Mouse (Mus musculus) mature B cell (primary cell): ENCODE measurements around the gene Nectin2.

ENCODE experiments used
- in situ Hi-C: fragments of 300-500 bp; cut with MboI; formaldehyde crosslinking; loops from 2 replicates; pipeline ENCODE4 v1.14.3; 2019

The Nectin2 gene

GRCm38 (mm10) chr7:19769434-19770374 lies 19.4 kb upstream of the Nectin2 start:
- in situ Hi-C loops = no loop called here

GRCm38 (mm10) chr7:19769001-19769400 lies 18.7 kb upstream of the Nectin2 start:
- in situ Hi-C loops = no loop called here

GRCm38 (mm10) chr7:19768251-19768650 lies 18.0 kb upstream of the Nectin2 start:
- in situ Hi-C loops = no loop called here

- in situ Hi-C loops = no loop called here
Measured at GRCm38 (mm10) chr7:19764581-19764980, 14.3 kb upstream of the Nectin2 start.

DNA sequence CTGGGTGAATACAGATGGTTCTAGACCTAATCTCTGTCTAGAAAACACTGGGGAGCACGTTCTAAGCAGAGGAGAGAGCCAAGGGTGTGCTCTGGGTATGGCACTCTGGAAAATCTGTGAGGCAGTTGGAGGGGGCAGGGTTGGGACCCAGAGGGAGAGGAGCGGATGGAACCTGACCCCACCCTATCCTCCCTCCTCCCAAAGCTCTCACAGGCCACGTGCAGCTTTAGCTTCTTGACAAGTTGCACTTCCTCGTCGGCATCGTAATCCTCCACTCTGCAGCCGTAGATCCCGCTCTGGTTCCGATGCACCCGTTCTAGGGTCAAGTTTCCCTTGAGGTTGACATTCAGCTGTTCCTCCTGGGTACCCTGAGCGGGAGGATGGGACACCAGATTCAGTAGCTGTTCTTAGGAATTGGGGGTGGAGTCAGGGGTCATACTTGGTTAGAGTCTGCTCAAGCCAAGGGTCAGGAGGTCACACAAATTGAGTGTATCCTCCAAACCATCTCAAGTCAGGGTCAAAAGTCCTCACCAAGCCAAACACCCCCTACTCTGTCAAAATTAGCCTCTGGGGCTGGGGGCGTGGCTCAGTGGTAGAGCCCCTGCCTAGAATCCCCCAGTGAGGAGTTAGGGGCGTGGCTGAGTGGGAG lies 13.7 kb upstream of the Nectin2 start:
- in situ Hi-C loops = no loop called here

DNA sequence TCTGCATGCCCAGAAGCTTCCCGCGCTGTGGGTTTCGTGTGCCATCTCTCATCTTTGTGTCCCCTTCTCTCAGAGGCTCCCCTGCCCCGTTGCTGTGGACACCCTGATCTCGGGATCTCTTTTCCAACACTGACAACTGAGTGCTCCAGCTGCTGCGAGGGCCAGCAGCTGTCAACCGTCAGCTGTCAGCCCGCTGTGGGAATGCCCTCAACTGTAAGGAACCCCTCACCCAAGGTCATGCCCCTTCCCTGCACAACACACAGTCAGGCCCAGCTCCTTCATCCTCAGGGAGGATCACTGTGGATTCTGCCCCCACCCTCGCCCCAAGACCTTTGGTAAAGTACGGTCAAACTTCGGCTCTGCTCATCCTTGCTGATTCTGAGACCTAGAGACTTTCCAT lies 12.0 kb upstream of the Nectin2 start:
- in situ Hi-C loops = no loop called here

GRCm38 (mm10) chr7:19760021-19760420 lies 9.7 kb upstream of the Nectin2 start:
- in situ Hi-C loops = no loop called here

GRCm38 (mm10) chr7:19758623-19759022 lies 8.3 kb upstream of the Nectin2 start:
- in situ Hi-C loops = no loop called here

GRCm38 (mm10) chr7:19755851-19756786 lies 5.8 kb upstream of the Nectin2 start:
- in situ Hi-C loops = no loop called here

- in situ Hi-C loops = no loop called here
Measured at GRCm38 (mm10) chr7:19755008-19755407, 4.7 kb upstream of the Nectin2 start.

GRCm38 (mm10) chr7:19754065-19754464 lies 3.8 kb upstream of the Nectin2 start:
- in situ Hi-C loops = no loop called here

DNA sequence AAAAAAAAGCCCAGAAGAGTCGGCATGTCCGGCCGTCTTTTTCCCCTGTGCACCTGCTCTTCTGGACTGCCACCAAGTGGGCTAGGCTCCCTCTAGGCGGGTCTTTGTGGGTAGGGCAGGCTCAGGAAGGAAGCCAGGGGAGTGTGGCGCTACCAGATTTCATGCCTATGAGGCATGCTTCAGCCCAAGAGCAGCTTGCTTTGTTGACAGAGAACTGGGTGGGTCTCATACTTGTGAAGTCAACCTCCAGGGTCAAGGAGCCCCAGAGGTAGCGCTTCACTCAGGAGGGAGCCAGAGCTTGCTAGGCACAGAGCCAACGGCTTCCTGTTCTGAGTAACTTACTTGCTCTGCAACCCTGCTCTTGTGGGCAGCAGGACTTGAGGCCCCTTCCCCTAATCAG lies 3.3 kb upstream of the Nectin2 start:
- in situ Hi-C loops = no loop called here

GRCm38 (mm10) chr7:19752652-19753051 lies 2.4 kb upstream of the Nectin2 start:
- in situ Hi-C loops = no loop called here

- in situ Hi-C loops = no loop called here
Measured at GRCm38 (mm10) chr7:19751070-19751383, 744 bp upstream of the Nectin2 start.

DNA sequence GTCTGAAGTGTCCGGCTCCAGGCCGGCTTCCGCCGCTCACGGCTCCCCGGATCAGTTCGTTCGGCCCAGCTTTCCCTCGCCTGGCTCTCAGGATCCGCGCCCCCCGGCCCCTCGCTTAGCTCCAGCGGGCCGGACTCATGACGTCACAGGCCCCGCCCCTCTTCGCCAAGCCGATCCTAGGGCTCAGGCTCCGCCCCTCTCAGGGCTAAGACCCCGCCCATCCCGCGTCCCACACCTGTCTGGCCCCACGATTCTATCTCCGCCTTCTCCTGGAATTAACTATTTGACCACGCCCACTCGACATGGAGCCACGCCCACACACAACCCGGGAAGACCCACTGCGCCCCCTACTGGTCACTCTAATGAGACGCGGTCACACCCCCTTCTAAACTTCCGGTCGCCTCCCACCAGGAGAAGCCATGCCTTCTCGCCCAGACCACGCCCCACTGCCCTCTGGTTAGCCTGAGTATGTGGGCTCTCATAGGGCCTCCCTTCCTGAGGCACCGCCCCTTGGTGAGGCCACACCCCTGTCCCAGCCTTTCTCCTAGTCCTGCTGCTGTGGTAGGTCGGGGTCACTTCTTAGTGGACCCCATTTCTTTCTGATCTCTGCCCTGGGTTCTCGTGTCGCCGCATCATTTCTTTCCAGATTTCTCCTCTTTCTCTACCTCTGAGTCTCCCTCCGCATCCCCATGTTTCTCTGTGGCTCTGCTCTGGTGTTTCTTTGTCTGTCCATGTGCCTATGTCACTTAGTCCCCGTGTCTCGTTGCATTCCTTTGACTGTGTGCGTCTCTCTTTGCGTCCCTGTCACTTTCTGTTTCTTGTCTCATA lies 680 bp downstream of the Nectin2 start:
- in situ Hi-C loops = no loop called here

GRCm38 (mm10) chr7:19748219-19749195 lies 1.8 kb downstream of the Nectin2 start:
- in situ Hi-C loops = no loop called here

GRCm38 (mm10) chr7:19747420-19748218 lies 2.7 kb downstream of the Nectin2 start:
- in situ Hi-C loops = no loop called here

GRCm38 (mm10) chr7:19746426-19747201 lies 3.7 kb downstream of the Nectin2 start:
- in situ Hi-C loops = no loop called here
